Mouse (Mus musculus): Measurements from ENCODE around the gene Rfpl4. TPM values are rescaled to one million over a fixed set of nuclear protein-coding genes. Genes with fewer than 3 reads are reported as not detected.
"Not testable (repeated sequence)": the region's sequence is repeated elsewhere in the genome, so short reads cannot be mapped to it uniquely, and the experiment has no call there.

The Rfpl4 gene
- not detected for total RNA-seq (2021)

DNA sequence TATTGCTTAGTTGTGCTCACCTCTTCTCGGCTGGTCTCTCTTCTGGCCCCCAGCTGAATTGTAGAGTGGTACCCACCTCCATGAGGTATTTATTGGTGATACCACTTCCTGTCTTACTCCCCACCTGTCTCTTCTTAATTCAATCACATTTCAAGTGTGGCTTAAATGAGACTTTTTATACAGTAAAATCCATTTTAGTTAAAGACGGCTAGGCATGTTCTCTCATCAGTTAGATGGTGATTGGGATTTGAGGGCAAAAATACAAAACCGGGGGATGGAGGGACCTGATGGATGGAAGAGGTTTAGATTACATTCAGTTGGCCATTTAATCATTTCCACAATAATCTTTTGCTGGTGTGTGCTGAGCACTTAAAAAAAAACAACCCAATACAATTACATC, at the start of gene Rfpl4:
Gene Rfpl4 (minus strand): TSS at position 101 of the 400 bp plus-strand sequence.
- no peak for DNase-seq

DNA sequence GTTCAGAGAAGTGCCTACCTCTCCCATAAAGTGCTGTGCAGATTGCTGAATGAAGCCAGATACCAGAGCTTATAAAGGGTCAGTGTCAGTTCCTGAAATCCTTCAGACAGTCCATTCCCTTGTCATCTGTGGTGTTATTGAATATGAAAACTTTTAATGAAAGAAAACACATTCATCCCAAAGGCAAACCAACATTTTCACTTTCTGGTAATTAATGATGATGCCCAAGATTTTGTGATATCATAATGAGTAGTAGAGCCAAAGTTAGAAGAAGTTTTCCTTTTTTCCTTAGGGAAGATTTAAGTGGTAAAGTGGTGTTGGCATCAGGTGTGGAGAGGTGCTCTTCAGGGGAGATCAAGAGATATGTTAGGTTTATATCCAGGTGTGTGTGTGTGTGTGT, 32.8 kb upstream of the Rfpl4 start, which contains the start of gene Vmn1r55:
Gene Vmn1r55 (minus strand): TSS at position 101 of the 400 bp plus-strand sequence.
- DNase-seq: not testable (repeated sequence)

DNA sequence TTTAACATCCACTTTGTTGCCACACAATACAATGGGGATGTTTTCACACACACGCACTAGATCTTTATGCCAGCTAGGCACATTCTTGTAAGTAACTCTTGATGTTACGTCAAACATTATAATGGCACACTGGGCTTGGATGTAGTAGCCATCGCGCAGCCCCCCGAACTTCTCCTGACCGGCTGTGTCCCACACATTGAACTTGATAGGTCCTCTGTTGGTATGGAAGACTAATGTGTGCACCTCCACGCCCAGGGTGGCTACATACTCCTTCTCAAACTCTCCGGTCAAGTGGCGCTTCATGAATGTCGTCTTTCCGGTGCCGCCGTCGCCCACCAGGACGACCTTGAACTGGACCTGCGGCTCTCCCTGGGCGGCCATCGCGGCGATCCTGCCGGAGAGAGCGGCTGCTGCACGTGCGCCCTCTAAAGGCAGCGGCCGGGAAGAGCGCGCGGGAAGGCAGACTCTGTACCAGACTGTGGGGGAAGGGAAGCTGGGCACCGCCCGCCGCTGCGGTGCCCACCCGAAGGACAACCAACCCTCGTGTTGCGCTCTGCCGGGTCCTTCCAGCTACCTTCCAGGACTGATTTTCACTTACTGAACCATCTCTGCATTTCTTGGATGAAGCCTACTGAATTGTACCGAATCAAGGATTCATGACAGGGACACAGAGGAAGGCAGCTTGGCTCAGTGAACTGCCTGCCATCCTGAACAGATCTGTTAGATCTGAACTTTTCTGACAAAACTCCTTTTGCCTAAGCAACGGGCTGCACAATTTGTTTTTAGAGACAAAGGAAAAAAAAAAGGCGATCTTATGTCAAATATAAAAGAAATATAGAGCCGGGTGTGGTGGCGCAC, 9.0 kb upstream of the Rfpl4 start, which contains the start of gene Rasl2-9:
Gene Rasl2-9 (minus strand): TSS at position 402 of the 858 bp plus-strand sequence.
- DNase-seq: peak; percentile 75 to 80

DNA sequence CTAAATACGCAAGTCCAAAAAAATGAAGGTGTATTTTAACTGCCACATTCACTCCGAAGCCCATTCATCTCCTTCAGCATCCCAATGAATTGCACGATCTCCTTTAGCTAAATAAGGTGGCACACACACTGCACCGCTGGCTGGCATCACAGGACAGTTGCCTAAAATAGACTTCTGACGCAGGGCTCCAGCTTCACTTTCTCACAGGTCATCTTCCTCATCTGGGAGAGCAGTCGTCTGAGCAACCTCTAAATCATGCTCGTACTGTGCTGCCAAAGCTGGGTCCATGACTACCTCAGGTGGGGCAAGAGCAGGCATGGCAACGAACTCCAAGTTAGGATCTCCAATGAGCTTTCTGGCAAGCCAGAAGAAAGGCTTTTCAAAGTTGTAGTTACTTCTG, 8.3 kb upstream of the Rfpl4 start:
- DNase-seq: no peak

DNA sequence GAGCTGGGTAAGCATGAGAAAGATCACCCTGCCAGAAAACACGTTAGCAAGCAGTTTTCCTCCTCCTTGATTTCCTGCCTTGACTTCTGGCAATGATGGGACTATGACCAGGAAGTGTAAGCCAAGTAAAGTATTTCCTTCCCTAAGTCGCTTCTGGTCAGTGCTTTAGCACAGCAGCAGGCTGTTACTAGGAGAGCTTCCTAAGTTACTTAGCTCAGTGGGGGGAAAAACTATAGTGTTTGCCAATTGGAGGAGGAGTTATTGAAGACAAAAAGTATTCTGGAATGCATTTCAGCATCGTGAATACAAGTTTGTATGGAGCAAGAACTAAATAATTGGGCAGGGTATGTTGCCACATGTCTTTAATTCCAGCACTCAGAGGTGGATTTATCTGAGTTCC, 4.0 kb downstream of the Rfpl4 start:
- no peak for DNase-seq

DNA sequence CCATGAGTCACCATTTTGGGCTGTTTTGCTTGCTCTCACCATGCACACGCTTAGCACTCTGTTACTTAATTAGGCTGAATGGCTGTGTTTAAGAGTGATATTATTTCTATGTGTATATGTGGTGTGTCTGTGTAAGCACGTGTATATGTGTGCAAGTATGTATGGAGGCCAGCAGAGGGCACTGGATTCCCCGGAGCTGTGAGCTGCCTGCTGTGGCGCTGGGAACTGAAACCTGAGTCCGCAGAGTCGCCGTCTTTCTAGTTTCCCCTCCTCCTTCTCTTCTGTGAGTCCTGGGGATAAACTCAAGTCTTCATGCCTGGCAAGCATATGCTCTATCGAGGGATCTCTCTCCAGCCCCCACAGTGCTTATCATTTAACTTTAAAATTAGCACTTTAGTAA, 7.4 kb downstream of the Rfpl4 start:
- no peak for DNase-seq

DNA sequence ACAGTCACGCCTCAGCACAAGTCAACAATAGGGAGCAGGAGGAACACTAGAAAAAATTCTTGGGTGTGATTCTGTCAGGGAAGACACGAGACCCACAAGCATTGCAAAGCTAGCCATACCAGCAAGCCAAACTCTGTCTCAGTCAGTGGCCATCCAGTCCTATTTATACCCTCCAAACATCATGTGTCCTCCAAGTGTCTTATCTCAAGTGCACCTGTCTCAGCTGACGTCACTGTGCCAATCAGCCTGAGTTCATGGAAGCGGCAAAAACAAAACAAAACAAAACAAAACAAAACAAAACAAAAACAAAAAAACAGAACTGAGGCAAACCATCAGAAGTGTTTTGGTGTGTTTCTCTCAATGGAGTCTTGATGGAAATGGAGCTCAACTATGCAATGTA, 8.5 kb downstream of the Rfpl4 start:
- no peak for DNase-seq

DNA sequence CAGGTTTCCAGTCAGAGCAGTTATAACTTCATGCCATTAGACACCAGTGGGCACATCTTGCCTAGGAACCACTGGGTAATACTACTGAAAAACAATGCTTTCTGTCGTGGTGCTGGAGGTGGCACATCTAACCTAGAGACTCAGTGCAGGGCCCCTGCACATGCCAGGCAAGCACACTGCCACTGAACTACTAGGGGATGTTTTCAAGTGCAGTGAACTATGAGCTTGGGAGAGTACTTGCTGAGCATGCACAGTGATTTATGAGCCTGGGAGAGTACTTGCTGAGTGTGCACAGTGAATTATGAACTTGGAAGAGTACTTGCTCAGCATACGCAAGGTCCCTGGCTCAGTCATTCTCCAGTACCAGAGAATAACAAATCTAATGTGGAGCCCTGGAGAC, 14.2 kb downstream of the Rfpl4 start:
- no peak for DNase-seq

DNA sequence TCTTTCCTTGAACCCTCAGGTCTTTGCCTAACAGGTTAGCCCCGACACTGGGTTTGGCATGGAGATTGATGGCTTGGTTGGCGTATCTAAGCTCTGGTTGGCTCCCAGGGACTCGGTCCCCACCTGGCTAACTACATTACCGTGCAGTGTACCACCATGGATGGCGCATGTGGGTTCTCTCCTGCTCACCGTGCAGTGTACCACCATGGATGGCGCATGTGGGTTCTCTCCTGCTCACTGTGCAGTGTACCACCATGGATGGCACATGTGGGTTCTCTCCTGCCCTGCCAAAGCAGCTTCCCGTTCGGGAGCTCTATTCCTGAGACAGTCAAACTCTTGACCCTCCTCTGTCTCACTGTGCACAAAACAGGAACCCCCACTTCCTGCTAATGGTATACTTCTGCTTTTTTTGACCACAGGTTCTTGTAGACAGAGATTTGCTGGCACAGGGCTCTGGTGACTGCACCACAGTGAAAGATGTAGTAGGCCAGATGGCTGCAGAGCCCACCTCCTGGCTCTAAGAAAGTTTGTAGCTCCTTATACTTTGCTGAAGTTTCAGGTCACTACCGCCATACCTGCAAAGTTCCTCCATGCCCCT, 15.6 kb downstream of the Rfpl4 start:
- no peak for DNase-seq

DNA sequence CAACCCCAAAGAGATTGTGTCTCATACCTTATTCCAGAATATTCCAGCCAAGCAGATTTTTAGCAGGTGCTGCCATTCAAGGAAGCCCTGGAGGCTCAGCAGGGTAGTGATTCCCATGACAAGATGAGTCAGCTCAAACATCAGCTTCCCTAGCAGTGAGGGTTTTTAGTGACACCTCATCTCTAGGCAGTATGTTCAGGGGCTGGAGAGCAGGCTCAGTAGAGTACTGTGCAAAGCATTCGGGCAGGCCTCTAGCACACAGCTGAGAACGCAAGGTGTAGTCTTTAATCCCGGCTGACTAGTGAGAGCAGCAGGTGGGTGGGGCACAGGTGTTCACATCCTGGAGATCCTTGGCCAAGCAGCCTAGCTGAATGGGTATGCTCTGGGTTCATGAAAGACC, 17.0 kb downstream of the Rfpl4 start:
- no peak for DNase-seq

DNA sequence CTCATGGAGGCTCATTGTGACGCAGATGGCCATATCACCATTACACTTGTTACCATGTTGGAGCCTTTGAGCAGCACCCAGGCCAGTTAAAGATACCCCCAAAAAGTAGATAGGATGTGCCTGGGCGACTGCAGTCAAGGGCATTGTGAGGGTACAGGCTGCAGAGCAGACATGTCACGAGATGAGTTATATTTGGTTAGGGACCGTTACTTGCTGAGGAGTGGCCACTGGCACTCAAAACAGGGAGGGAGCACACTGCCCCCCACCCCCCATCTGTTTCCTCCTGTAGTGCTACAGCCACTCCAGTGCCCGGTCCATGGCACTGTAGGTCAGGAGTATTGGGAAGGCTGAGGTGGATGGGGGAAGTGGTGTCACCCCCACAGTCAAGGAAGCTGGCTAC, 18.0 kb downstream of the Rfpl4 start:
- DNase-seq: no peak

DNA sequence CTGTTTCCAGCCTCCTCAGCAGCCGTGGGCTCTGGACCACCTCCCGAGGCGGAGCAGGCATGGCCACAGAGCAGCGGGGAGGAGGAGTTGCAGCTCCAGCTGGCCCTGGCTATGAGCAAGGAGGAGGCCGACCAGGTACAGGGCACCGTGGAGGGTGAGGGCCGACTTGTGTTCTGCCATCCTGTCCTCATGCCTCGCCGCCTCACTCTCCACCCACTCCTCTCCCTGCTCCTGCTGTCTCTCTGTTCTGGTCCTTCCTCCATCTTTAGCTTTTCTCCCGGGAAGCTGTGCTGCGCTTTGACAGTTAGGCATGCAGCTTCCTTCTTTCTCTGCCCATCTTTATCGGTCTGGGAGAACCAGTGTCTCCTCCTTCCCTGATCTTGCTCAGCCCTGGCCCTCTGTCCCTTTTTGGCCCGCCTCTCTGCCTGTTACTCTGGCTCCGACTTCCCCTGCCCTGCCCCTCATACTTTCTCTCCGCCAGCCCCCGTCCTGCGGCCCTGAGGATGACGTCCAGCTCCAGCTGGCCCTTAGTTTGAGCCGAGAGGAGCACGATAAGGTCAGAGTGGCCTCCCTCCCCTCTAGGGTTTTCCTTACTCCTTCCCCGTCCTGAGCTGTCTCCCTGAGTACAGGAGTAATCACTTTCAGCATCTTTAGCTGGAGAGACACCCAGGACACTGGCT, 23.8 kb downstream of the Rfpl4 start:
- peak; percentile 49 to 54 for DNase-seq

DNA sequence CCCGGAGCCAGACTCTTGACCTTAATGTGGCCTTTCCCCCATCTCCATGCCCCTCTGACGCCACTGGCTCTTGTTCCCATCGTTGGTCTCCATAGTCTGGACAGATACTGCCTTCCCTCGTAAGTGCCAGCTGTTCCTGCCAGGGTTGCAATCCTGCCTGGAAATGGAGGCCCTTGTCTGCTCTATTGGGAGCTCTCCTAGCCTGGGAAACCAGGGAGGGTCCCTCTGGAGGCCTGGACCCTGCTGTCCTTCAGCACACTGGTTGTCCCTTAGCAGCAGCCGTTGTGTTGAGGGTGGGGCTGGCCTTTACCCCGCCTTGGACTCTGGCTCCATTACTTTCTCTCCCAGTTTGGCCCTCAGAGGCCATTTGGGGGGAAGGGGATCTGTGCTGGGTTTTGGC, 24.4 kb downstream of the Rfpl4 start:
- no peak for DNase-seq

DNA sequence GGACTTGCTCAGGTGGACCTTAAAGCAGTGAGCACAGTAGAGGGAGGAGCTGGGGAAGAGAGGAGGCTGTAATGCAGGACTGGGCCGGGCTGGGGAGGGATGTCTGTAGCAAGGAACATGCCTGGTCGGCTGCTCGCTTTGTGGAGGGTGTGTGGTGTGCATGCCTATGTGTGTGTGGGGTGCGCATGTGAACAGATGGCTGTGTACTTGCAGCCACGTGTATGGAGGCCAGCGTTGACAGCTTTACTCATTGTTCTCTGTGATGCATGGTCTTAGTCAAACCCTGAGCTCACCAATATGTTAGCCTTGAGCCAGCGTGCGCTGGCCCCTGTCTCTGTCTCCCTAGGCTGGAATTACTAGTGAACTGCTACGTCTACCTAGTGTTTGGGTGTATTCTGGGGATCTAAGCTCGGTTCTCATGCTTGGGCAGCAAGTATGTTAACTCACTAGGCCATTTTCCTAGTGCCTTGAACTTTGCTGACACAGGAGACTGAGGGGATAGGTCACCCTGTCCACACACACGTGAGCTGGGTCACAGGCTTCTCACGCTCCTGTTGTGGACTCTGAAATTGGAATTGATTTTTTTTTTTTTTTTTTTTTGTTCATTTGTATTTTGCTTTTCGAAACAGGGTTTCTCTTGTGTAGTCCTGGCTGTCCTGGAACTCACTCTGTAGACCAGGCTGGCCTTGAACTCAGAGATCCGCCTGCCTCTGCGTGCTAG, 25.6 kb downstream of the Rfpl4 start:
- peak; percentile 47 to 67 for DNase-seq

DNA sequence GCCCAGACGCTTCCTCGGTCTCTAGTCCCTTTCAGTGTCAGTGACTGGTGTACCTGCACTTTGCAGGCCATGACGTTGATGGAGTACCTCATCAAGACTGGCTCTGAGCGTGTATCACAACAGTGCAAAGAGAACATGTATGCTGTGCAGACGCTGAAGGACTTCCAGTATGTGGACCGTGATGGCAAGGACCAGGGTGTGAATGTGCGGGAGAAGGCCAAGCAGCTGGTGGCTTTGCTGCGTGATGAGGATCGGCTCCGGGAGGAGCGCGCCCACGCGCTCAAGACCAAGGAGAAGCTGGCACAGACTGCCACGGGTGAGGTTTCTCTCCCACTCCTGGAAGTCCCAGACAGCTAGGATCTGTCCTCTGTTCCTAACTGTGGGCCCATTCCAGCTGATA, 26.9 kb downstream of the Rfpl4 start:
- no peak for DNase-seq

DNA sequence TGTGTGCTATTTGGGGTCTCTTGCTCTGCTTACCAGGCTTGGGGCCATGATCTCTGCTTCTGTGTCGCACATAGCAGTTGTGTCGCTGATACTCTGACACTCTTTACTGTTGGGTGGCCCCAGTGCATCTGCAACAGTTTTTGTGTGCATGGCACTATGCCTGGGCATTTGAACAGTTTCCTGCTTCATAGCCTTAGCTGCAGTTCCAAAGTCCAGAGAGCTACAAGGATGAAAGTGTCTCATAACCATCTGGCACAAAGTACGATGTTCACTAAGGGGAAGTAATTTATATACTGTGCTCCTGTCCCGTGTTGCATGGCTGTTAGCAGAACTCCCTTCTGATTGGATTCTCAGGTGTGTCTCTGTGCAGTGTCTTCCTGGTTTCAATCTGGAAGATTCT, 28.9 kb downstream of the Rfpl4 start:
- no peak for DNase-seq

DNA sequence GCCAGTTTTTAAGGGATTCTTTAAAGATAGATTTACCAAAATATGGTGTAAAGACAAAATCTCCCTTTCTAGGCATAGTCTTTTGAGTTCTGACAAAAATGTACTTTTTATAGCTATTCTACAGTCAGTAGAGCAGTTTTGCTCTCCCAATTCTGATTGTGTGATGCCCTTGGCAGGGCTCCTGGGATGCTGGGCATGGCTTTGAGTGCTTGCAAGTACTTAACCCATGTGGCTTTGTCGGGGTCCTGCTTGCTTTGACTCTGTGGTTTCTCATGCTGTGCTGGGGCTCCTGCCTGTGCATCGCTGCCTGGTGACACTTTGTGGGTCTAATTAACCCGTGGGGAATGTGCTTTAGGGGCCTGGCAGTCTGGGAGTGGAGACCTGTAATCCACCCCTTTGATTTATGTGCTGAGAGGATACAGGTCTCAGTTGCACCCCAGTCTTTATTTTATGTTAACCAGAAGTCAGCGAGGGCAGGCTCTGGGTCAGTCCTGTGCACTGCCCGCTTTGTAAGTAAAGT, 29.8 kb downstream of the Rfpl4 start:
- DNase-seq: no peak

DNA sequence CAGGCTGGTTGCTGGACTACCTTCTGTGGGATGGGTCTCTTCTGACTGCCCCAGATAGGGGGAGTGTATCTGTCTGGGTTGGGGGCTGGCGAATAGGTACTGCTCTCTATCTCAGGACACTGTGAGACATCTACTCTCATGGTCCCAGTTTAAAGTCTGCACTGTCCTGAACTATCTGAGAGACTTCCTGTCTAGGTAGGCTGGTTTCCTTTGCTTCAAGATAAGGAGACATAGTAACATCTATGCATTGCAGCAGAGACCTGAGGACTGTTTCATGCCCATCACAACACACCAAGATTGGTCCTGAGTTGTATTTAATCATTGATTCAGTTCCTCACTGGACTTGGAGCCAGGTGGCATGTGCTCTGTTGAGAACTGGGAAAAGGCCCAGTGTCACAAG, 31.2 kb downstream of the Rfpl4 start:
- no peak for DNase-seq

DNA sequence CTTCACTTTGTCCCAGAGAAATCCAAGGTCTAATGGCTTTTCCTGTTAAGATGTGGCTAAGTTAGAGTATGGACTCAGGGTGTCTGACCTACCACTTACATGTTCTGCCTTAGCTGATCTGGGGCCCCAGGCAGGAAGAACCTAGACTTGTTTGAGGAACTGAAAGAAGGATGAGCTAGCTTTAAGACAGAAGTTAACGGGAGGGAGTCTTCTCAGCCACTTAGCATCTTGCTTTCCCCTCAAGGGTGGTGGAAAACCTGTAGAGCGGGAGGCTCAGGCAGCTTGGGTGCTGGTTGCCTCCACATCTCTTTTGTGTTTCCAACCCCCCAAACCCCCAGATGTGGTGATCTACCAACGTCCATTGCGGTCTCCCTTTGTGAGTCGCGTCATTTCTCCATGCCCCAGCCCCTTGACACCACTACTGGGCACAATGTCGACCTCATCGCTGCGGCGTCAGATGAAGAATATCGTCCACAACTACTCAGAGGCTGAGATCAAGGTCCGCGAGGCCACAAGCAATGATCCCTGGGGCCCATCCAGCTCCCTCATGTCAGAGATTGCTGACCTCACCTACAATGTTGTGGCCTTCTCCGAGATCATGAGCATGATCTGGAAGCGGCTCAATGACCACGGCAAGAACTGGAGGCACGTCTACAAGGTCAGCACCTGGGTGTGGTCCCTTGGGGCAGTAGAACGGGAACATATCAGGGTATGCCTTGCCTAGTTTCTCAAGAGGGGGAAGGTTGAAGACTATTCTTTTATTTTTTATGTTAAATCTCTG, 33.2 kb downstream of the Rfpl4 start:
- no peak for DNase-seq

DNA sequence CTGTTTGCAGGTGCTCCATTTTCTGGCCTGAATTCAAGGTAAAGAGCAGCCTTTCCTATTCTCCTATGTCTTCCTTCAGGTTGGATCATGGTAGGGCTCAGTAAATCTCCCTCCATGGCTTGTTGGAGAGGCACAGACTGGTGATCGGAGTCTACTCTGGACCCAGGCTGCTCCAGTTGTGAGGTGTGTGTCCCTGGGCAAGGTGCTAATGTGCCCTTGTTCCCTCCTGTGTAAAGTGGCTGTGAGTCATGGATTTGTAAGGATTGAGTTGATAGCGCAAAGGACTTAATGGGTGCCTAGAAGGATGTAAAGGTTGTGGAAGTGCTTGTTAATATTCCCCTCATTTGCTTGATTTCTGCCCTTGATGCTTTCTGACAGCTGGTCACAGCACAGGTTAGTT, 34.8 kb downstream of the Rfpl4 start:
- no peak for DNase-seq

DNA sequence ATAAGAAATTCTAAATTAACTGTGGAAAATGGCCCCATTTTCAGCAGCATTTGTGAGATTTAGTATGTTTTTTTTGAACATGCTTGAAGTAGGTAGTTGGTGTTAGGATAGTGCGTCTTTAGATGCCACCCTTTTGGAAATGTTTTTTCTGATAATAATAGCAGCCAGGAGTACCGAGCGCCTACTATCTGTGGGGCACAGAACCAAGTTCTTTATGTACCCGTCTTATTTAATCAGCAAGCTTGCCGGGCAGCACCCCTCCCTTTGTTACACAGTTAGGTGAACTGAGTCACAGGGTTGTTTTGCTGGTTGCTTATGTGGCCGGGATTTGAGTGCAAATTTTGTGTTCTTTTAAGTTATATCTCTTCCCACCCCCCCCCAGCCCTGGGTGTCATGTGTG, 35.5 kb downstream of the Rfpl4 start:
- no peak for DNase-seq

DNA sequence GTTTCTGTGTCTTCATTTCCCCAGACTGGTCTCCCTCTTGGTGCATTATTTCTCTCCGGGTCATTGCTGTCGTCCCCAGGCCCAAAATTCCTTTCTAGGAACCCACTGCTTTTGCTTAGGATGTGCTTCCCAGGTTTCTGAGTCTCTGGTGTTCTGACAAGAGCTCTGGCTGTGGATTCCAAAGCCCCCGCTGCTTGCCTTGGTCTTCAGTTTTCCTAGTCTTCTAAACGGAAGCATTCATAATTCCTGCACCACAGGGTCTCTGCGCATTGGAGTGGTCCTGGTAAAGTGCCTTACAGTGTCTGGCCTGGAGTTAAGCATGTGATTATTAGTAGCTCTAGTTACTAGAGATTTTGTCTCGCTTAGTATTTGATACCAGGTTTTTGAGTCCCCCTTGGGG, 35.9 kb downstream of the Rfpl4 start:
- no peak for DNase-seq
